Mouse (Mus musculus) adrenal gland, adult 8-10 months (tissue): ENCODE results near the gene 1300017J02Rik. TPM values are rescaled to one million over a fixed set of nuclear protein-coding genes. Genes with fewer than 3 reads are reported as not detected.

Experiments
- DNase-seq: peaks from one replicate; pipeline ENCODE4 v3.0.0; 2022
- total RNA-seq, 4 experiments: library from RNA; stranded (reverse); gene quantifications; 2 replicates each; pipeline ENCODE4 v1.2.4; 2022

1300017J02Rik gene
- total RNA-seq, result 1 to 10 TPM in 2 of 4 experiments, under 1 TPM in 1, not detected in 1; 0.56 to 1.6 (median 1.3) TPM

DNA sequence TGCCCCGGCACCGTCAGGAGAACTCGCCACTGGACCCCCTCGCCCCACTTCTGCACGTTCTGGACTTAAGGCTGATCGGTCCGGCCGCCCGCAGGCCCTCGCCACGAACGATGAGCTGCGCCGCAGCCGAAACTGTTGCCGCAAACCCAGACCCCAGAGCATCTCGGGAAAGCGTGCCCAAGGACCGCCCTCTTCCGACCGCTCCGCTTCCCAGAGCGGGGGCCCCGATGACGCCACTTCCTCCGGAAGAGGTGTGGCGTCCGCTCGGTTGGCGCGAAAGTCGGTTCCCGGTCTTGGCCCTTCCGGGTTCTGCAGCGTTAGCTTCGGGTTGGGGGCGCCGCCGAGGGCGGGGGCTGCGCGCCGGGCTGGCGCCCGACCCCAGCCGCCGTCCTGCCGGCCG is at the start of gene 1300017J02Rik, which contains the start of gene Topbp1:
1300017J02Rik (minus strand) TSS at position 156 of the 400 bp plus-strand sequence.
Topbp1 (plus strand) TSS at position 289 of the 400 bp plus-strand sequence.
- peak; percentile 88 for DNase-seq

DNA sequence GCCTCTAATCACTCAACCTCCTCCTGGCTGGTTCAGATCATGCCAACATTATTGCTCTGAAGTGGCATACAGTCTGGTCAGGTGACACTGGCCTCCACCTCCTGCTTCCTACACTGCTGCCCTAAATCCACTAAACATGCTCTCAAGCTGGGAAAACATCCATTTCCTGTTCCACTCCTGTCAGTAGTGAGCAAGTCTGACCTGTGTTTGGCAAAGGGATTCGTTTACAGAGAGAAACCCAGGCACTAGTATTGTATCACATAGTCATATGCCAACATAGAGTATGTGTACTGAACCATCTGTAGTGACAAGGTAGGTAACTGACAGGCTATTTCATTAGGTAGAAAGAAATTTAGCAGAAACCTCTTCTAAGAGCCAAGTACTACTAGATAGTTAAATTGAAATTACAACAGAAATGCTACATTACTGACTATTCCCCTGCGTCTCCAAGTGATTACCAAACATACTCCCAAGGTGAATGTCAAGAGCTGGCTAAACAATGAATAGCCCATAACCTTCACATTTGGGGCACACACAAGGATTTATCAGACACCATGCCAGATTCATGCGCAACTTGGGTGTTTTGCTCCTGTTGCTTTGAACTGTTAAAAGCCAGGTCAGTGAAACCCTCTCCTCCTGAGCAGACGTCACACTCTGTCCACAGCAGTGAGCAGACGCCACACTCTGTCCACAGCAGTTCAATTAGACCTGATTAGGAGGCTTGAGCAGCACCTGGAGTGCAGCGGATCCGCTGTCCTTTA is 48.8 kb upstream of the 1300017J02Rik start:
- peak; percentile 74 for DNase-seq

DNA sequence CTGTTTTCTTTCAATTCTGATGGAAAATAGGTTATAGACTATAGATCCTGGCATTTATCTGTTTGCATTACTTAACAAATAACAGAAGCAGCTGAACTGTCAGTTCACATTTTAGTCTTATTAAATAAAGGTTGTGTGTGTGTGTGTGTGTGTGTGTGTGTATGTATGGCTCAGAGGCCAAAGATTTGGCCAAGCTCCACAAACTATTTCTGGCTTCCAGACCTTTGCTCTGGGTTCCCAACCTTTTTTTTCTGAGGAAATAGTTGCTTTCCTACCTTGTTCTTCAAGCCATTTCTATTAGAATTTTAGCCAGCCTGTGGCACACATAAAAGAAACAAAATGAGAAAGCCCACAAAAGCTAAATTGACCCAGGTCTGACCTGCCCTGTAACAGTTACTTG is 43.9 kb upstream of the 1300017J02Rik start:
- no peak for DNase-seq

DNA sequence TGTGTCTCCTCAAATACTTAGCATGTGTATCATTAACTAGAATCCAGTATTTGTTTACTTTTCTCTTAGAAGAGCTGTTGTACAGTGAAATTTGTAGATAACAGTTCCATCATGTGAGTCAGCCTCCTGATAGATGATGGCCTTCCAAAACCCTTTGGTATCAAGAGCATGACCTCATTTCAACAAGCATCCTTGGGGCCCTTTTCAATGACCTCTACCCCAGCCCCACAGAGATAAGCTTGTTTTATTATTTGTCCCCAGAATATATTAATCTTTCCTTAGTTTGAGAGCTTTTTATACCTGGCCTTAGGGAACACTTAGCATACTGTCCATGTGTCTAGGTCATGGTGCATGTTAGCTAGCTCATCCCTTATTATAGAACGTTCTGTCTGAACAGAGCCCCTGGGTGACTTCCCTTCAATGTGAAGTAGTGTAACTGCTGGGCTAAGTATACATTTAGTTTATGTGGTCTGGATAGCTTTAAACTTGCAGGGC is 43.2 kb upstream of the 1300017J02Rik start:
- peak; percentile 51 for DNase-seq

DNA sequence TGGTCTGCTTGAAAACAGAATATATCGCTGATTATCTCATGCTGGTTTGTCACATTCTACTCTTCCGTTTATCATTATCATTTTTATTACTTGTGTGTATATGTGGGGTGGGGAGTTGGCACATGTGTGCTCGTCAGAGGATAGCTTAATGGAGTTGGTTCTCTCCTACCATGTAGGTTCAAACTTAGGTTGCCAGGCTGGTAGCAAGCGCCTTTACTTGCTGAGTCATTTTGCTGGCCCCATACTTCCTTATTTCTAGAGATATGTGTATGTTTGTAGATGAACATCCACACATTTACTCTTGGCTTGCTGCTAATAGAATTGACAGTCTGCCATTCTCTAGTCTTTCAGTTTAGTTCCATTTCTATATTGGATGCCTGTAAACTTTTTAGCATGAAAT is 42.2 kb upstream of the 1300017J02Rik start:
- no peak for DNase-seq

DNA sequence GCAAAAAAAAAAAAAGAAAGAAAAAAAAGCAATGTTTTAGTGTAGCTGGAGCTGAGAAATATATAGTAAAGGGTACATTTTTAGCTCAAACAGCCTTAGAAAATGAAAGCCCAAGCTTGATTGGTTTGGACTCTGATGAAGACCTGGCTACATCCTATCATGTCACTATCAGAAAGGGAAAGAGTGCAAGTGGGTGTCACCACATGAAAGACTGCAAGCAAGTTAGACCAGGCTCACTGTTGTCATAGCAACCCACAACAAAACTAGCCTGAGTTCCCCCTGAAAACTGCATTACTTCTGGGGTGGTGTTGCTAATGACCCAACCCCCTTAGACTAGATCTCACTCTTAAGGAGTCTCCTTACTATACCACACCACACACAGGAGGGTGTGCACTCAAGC is 32.0 kb upstream of the 1300017J02Rik start:
- no peak for DNase-seq

DNA sequence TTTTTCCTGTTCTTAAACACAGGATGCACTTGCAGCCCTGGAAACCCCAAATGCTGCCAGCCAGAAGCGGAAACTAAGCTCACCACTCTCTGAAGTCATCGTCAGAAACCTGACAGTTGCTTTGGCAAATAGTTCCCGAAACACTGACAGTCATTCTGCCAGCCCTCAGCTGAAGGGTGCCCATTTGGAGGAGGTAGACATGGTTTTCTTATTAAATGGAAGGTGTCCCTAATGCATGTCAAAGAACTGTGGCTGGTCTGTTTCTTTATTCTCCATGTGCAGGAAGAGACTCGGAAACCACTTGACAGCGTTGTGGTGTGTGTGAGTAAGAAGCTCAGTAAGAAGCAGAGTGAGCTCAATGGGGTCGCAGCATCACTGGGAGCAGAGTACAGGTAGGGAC is 27.8 kb upstream of the 1300017J02Rik start:
- DNase-seq, result no peak

DNA sequence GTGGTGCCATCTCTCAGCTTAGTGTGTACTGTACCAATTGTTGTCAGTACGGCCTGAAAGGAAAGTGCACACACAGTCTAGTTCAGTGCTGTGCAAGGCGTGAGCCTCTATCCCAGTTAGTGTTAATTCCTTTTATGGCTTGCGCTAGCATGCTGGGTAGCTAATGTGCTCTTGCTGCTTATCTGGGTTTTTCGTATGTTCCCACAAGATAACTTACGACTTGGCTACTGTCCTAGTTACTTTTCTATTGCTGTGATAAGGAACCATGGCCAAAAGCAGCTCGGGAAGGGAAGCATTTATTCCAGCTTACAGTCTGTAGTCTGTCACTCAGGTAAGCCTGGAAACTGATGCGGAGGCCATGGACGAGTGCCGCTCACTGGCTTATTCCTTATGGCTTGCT is 21.6 kb upstream of the 1300017J02Rik start:
- DNase-seq, result no peak

DNA sequence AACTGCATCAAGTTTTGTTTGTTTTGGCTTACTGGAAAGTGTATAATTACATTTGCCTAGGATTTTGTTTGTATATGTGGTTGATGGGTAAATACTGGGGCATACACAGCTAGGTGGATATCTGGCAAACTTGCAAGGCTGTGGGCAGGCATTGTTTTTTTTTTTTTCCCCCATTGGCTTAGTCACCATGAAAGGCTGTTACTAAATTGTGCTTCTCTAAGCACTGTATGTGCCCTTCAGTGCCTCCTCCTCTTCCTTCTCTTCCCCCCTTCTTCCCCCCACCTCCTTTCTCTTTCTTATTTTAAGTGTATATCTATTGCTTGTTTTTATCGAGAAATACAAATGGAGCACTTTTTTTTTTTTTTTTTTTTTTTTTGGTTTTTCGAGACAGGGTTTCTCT is 19.8 kb upstream of the 1300017J02Rik start:
- no peak for DNase-seq

DNA sequence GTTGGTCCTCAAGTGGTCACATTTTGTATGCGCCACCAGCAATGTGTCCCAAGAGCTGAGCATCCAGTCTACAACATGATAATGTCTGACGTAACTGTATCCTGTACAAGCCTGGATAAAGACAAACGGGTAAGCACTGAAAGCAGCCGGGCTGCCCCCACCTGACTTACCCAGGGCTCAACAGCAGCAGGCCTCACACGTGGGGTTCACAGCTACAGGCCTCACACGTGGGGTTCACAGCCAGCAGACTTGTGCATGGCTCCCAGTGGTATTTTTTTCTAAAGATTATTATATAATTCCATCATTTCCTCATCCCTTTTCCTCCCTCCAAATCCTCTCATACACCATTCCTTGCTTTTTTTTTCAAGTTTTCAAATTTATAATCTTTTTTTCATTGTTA is 5.0 kb upstream of the 1300017J02Rik start:
- DNase-seq, result no peak

DNA sequence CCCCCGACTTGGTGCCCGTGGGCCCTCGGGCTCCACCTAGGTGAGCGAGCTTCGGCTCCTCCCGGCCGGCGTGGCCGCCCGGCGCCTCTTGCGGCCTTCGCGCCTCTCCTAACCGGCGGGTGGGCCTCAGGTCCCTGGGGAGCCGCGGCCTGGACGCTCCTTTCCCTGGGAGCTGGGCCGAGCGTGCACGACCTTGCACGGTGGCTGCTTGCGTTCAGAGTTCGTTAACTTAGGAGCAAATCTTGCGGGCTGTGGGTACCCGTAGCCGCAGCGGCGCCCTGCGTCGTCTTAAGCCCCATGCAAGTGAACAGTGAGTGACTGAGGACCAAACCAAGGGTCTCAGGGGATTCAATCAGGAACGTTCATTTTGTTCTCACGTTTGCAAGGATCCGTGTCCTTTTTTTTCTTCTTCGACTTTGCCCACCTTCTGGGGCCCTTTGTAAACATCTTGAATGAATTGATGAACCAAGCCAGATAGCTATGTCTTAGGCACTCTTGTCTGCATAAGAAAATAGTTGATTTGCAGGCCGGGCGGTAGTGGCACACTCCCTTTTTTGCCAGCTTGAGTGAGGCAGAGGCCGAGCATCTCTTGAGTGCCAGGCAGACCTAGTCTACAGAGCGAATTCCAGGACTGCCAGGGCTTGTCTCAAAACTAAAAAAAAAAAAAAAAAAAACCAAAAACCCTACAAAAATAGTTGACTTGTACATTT is 605 bp upstream of the 1300017J02Rik start:
- no peak for DNase-seq

DNA sequence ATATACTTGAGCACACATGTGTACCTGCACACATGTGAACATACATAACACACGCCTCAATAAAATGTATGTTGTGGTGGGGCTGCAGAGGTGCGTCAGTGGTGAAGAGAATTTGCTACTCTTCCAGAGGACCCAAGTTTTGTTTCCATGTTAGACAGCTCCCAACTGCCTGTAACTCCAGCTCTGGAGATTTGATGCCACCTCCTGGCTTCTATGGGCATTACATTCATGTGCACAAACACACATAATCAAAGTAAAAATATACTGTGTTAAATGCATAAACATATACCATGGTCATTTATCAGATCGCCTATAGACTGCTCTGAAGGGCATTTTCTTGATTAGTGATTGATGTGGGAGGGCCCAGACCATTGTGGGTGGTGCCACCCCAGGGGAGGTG is 2.2 kb downstream of the 1300017J02Rik start:
- peak; percentile 14 for DNase-seq

DNA sequence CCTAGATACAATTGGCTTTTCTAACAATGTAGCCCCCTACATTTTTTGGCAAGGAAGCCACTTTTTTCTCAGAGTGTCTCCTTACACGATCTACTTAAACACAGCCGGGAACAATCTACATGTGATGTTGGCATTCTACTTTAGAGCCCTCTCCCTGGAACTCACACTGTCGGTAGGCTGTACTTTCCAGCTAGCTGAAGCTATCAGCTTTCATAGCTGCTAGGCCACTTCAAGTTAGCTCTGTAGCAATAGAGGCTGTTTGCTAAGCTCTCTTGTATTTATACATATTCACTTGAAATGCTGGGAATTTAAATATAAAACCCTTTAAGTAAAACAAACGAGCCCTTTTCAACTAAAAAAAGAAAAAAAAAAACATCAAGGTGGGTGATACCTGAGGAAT is 2.6 kb downstream of the 1300017J02Rik start:
- no peak for DNase-seq

DNA sequence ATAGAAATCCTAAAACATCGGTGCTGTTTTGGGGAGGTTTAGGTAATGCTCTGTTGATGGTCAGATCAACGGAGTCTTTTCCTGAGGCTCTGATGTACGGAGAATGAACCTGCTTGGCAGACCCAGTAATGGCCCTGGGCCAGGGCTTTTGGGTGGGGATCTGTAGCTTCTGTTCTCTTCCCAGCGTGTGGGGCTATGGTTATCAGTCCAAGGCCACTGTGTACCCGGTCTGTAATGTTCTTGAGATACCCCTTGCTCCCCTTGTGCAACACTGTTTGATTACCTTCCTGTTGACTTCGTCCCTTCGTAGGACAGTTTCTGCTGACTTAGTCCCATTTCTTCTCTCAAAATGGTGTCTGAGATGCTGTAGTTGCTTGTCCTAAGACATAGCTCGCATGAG is 3.8 kb downstream of the 1300017J02Rik start:
- no peak for DNase-seq

DNA sequence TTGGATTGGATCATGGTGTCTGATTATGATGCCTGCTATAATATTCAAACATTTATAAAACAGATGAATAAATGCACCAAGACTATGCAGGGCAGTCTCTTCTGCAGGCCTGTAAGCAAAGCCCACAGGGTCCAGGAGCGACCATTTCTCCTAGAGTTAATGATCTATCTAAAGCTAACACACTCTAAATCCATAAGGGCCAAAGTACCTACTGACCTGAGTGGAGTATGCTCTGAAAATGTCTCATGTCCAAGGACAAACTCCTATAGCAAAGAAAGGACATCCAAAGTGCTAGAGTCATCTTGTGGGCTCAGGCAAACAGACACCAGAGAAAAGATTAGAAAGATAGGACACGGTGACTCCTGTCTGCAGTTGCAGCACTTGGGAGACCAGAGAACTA is 10.4 kb downstream of the 1300017J02Rik start:
- no peak for DNase-seq

DNA sequence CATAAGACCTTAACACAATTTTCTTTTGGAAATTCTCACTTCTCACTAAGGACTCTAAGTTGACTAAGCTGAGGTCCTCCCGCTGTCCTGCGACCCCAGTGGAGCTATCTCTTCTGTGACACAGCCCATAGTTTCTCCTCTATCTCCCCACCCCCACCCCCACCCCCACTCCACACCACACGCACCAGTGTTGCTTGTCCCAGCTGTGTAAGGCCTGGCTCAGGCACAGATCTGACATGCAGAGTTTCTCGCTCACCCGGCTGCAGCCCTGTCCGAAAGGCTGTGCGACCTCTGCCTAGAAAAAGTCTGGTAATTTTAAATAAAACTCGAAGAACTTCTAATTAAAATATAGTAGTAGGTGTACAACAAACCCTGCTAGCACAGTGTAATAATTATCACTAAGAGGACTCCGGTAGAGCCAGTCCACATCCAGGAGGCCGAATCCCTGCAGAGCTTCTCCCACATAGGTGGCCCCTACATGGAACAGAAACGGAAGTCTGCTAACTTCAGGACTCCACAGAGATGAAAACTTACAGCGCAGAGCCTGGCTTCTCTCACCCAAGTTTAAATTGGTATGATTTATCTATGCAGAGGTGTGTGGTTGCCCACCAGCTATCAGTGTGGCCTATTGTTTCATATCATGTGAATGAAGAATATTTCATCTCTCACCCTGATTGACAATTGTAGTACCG is 16.2 kb downstream of the 1300017J02Rik start:
- DNase-seq, result no peak

DNA sequence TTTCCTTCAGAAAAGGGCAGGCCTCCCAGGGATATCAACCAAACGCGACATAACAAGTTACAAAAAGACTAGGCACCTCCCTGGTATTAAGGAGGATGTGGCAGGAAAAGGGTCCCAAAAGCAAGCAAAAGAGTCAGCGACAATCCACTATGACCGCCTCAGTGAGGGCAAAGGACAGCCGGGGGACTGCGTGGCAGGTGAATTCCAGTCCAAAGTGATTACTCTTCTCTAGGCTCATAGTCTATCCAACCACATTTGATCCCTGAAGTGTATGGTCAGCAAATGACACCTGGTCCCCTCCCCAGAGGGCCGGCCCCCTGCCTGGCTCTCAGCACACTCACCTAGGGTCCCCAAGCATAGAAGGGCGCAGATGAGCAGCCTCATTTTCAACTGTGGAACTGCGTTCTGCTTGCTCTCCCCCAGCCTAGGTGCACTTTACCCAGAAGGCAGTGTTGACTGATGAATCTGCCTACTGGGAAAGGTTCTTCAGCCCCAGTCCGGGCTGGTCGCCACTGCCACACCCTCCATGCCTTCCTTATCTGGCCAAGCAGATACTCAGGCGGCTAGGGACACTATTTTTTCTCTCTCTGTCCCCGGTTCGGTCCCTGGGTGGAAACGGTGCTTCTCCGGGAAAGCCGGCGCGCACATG is 16.9 kb downstream of the 1300017J02Rik start:
- DNase-seq, result no peak

DNA sequence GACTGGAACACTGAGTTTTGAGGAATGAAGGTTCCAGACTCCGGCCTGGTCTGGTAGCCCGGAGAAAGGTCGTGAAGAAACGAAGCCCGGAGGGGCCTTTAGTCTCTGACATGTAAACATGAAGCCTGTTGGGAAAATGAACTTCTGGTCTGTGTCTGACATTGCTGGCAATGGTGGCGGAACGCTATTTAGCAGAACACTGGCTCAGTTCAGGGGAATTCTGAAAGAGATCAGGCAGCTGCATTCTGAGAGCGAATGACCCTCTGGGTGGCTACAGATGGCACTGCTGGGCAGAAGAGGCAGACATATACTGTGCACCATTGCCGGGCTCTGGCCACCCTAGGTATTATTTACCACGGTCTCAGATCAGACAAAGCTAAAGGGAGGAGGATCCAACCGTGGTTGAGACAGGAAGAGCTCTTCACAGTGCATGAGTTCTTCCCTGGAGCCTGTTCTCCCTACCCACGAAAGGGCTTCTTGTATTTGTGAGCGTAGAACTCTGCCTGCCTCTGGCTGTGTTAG is 17.9 kb downstream of the 1300017J02Rik start:
- no peak for DNase-seq

DNA sequence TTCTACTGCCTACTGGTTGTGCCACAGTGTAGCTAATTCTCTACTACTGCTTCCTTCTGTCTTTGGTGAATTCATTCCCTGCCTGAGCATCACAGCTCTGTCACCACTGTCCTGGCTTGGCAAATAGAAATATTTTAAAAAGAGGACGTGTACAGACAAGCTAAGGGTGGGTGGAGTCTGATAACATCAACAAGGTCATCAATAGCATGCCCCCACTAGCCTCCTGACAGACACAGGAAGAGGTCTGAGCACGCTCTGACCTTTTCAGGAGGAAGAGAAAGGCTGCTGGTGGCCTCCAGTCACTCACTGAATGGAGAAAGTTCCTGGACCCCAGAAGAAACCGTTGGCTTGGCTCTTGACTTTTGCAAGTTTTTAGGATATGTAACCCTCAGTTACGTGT is 18.5 kb downstream of the 1300017J02Rik start:
- no peak for DNase-seq

DNA sequence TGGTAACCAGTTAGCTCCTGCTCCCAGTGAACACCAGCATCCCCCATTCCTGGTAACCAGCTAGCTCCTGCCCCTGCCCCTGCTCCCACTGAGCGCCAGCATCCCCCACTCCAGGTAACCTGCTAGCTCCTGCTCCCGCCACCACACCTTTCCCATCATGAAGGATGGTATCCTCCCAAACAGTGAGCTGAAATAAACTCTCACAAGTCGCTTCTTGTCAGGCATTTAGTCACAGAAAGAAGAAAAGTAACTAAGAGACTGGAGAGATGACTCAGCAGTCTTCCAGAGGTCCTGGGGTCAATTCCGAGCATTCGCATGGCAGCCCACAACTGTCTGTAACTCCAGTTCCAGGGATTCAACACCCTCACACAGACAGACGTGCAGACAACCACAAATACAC is 28.0 kb downstream of the 1300017J02Rik start:
- DNase-seq, result no peak

DNA sequence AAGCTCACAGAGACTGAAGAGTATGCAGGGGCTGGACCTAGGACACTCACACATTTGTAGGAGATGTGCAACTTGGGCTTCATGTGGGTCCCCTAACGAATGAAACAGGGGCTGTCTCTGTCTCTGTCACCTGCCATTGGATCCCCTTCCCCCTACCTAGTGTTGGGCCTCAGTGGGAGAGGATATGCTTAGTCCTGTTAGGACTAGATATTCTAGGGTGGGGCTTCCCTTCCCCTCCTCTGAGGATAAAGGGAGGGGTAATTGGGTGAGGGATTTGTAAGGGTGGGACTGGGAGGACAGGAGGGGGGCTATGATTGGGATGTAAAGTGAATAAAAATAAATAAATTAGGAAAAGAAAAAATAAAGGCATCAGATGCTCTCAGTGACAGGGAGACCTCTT is 29.2 kb downstream of the 1300017J02Rik start:
- no peak for DNase-seq

DNA sequence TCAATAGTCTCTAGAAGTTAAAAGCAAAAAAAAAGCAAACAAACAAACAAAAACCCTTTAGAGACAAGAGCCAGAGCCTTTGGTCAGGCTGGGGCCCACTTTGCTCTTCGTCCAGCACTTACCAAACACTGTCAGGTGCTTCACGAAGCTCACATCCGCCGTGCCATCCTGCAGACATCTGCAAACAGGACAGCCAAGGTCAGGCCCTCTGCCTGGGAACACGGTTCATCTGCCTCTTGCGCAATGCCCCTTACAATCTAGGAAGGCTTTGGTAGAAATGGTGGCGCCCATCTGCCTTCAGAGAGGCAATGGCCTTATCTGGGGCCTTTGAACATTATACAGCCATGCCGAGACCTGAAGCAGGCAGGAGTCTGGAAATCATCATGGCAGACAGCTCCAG is 30.1 kb downstream of the 1300017J02Rik start:
- DNase-seq, result no peak
